Mouse (Mus musculus): ENCODE data around the gene Isyna1.

Isyna1 gene

DNA sequence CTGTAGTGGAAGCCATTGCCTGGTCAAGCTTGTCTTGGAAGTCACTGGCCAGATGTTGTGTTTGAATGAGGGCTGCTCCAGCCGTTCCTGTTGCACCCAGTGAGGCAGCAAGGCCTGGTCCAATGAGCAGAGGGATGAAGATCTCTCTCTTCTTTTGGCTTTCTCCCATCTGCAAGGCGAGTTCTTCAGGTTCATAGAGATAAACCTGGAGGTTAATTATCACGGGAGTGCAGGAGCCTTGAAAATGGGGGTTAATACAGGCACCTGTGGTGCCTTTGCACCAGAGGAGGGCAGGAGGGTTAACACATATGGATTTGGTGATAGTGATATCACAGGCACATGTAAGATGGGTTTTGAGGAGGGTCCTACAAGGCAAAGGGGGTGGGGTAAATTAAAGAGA is 28.0 kb downstream of the Isyna1 start:
- in situ Hi-C loops (cut with MboI, MseI): no loop called here

DNA sequence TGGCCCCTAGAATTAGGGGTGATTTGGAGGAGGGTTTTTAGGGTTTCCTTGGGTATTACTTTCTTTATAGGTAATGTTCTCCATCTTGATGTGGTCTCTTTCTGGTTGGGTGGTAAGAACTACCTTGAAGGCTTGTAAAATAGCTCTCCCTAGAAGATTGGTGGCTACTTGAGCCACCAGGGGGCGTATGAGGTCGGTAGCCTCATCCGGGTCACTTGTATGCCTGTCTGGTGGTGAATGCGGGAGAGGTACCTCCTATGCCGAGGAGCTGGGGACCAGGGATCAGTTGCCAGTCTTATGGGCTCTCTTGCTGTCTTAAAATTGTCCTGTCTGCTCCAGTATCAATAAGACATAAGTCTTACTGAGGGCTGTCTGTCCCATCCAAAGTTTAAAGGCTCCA is 30.9 kb downstream of the Isyna1 start:
- in situ Hi-C loops (cut with MboI, MseI): no loop called here

DNA sequence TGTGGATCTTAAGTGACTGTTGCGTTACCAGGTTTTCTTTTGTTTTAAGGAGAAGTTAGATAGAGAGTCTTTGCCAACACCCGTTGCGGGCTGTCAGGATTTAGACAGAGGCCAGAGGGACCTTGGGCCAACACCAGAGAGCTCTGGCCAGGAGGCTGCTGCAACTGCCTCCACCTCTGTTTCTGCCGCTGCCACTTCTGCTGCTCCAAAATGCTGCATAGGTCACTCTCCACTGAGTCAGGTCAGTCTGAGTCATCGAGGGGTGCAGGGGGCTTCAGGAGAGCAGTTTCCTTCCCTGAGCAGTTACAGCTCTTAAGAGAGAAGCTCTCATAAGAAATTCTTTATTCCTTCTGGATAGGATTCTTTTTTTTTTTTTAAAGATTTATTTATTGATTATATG is 32.9 kb downstream of the Isyna1 start:
- in situ Hi-C loops (cut with MboI, MseI): no loop called here

DNA sequence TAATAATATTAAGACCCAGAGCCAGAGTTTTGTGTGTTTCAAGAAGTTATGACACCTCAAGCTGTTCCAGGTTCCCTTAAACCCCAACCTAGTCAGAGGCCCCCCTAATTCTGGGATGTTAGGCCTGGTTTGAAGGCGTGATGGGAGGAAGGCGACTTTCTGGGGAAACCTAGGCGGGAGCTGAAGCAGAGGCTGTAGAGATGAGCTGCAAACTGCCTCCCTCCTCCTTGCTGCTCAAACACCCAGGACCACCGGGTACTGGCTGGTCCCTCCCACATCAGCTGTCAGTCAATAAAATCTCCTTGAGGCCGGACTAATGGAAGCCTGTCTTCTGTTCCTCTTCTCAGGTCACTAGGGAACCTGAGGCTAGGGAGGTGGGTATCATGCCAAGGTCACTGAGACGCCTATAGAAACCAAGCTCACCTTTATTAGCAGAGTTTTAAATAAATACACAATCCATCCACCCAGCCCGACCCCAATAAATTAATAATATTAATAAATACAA is 34.9 kb downstream of the Isyna1 start:
- in situ Hi-C loops (cut with MboI, MseI): no loop called here

DNA sequence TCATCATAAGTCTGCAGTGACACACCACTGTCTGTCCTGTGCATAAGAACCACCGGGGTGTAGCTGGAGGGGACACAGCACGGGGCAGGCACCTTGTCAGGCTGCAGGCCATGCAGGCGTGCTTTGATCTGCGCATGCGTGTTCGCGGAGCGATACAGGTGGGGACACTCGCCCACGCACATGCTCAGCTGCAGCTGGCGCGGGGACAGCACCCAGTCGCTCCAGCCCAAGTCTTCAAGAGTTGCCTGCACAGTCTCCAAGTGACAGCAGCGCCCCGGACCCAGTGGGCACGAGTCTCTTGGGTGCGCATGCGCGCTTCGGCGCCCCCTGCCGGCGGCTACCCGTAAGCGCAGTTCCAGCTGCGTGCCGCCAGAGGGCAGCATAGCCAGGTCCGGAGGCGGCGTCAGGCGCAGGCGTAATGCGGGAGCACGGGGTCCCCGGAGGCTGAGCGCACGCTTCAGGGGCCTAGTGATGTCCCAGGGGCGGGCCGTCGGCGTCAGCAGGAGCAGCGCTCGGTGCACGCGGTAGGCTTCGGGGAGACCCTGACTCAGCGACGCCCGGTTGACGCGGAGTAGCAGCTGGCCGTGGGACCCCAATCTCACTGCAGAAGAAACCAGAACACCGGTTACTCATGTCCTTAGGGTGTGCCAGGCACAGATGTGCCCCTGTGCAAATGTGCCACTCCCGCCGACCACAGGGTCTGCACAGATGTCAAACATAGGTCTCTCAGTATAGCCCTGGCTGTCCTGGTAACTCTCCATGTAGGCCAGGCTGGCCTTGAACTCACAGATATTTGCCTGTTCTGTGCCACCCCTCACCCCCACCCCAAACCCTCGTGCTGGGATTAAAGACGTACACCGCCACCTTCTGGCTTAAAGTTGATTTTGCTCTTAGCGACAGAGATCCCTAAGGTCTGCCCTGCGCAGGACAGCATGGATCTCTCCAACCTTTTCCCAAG is 35.7 kb downstream of the Isyna1 start:
- in situ Hi-C loops (cut with MboI, MseI): no loop called here

DNA sequence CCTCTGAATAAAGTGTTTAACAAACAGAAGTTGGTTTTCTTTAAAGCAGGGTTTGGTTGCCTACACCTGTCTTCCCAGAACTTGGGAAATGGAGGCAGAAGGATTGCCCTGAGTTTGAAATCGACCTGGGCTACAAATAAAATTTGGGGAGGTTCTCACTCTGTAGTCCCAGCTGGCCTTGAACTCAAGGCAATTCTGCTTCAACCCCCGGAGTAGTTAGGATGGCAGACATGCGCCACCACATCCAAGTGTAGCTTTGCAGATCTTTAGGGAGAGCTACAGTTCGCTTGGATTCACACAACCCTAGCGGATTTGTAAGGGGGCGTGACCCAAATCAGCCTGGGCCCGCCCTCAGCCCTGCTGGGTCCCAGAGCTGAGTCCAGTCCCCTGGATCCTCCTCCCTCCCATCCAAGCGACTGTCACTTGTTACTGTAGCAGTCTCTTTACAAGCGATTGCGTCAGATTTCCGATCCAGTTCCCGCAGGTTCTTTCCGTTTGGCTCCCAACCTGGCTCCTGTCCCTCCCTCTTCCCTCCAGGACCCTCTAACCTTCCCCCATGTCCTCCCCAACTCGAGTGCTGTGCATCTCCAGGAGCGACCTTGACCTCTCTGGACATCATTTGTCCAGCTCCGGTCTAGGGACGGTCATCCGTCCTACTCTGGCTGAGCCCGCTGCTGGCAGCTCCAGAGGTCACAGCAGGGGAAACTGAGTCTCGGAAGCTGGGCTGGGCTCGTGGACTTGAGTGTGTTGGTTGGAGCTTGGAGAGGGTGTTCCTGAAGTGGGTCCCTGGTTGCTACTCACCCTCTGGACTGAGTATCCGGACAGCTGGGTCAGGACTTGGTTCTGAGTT is 36.6 kb downstream of the Isyna1 start:
- in situ Hi-C loops (cut with MboI, MseI): no loop called here

DNA sequence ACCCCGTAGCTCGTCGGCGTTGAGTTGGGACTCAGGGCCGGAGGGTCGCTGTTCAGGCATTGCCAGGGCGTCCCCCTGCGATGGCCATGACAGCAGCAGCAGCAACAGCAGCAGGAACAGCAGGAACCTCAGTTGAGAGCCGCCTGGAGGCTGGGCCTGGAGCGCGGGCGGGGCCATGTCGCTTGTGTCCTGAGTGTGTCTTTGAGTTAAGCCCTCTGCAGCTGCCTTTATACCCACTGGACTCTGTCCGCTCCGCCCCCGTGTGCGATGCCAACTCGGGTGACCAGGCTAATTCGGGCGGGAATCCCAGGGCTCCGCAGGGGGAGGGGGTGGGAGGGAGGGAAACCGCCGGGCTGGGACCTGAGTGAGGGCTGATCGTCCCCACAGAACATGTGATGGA is 37.3 kb downstream of the Isyna1 start:
- in situ Hi-C loops (cut with MboI, MseI): no loop called here

DNA sequence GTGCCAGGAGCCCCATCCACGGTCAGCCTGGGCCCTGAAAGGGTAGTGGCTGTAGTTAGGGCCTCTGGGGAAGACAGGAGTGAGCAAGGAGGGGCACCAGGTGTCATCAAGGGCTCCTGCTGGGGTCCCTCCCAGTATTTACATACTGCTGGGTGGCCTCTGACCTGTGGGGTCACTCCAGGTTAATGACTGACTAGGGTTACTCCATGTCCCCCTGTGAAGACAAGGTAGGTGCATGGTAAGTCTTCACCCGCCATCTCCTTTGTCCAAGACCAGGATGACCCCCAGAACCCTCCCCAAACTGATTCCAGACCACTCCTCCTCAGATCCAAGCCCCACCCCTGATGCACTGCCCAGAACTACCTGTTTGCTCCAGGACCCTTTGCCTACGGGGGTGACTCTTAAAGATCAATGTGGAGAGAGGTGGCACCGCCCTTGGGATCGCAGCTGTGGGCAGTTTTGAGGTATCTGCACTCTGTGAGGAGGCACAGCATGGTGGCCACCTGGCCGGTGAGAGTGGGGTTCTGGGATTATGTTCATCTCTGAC is 38.2 kb downstream of the Isyna1 start, which contains the start of gene Gdf15:
TSS of gene Gdf15 (minus strand) at position 111 of the 547 bp plus-strand sequence.
- in situ Hi-C loops (cut with MboI, MseI): no loop called here

DNA sequence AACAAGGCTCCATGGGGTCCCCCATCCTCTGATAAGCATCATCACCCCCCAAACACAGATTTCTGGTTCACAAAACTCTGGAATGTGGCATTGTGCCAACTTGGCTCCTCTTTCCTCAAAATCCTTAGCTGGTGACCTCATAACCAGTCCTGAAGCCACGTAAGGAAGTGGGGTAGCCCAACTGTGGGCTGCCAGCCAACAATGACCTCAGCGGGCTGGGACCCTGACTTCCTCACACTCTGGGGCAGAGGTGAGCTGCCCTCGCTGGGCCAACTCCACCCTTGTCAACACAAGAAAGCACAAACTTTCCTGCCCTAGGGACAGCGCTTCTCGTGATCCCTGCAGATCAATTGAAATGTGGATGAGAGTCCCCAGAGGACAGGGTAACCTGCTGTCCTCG is 39.9 kb downstream of the Isyna1 start:
- in situ Hi-C loops (cut with MboI, MseI): no loop called here

DNA sequence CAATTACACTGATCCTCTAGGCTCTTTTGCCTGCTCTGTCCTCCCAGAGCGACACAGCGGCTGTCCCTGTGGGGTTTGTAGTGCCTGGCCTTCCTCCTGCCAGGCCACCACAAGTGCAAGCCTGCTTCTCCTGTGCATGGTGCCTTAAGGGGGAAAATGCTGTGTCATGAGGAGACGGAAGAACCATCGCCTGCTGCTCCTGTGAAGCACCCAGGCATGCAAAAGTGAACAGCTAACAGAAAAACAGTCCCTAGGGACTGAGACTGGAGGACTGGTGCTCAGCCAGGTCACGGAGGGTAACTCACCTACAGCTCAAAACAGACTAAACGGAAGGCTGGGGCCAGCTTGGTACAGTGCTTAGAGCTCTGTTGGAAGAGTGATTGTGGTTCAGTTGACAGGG is 41.4 kb downstream of the Isyna1 start:
- in situ Hi-C loops (cut with MboI, MseI): no loop called here

DNA sequence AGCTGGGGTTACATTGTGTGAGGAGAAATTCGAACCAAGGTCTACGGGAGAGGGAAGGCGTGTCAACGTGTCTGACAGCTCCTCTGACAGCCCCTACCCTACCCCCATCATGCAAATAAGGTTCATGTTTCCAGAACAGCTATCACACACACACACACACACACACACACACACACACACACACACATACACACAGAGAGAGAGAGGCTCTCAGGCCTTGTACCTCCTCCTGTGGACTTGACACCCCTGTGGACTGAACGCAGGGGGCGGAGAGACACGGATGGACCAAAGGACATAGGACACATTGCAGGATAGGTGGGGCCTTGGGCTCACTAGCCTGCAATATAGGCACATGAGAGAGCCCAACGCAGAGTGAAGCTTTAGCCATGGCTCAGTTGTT is 42.7 kb downstream of the Isyna1 start:
- in situ Hi-C loops (cut with MboI, MseI): no loop called here

DNA sequence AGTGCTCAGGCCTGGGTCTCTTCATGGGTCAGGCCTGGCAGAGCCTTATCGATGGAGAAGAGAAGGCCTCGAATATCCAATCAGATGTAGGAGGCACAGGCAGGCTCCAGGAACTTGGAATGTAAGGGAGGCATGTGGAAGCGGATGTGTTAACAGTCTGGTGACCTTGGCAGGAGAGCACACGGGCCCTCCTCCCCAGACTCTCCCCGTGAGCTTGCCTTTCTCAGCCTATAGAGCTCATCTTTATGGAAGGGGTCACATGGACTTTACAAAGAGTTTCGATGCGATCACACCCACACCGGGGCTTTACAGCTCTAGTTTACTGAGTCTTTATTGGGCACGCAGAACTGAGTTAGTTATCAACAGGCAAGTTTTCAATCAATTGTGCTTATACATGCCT is 44.6 kb downstream of the Isyna1 start:
- in situ Hi-C loops (cut with MboI, MseI): no loop called here

DNA sequence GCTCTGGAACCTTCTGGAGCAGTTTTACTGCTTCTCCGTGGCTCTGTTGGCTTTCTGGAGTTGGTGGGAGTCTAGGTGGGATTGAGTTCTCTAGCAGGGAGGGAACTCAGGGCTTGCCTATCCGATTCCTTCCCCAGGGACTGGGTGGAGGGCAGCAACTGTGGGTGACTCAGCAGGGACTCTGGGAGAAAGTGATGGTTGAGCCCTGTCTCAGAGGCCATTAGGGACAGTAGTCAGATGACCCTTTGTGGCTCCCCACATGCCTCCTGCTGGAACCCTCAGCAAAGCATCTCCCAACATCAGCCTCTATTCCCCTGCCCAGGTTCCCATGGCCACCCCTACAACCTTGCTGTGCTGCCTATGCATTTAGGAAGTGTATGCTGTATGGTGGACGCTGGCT is 48.8 kb downstream of the Isyna1 start:
- in situ Hi-C loops (cut with MboI, MseI): no loop called here

DNA sequence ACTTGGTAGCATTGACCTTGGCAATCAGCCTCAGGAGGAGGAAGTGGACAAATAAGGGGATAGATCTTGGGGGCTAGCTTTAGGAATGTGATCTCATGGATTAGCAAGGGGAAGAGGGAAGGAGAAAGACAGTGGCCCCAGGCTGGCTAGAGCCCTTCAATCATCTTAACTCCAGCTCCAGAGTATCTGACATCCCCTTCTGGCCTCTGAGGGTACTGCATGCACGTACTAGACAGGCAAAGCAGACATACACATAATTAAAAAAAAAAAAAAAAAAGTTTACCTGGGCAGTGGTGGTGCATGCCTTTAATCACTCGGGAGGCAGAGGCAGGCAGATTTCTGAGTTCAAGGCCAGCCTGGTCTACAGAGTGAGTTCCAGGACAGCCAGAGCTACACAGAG is 49.9 kb downstream of the Isyna1 start:
- in situ Hi-C loops (cut with MboI, MseI): no loop called here

DNA sequence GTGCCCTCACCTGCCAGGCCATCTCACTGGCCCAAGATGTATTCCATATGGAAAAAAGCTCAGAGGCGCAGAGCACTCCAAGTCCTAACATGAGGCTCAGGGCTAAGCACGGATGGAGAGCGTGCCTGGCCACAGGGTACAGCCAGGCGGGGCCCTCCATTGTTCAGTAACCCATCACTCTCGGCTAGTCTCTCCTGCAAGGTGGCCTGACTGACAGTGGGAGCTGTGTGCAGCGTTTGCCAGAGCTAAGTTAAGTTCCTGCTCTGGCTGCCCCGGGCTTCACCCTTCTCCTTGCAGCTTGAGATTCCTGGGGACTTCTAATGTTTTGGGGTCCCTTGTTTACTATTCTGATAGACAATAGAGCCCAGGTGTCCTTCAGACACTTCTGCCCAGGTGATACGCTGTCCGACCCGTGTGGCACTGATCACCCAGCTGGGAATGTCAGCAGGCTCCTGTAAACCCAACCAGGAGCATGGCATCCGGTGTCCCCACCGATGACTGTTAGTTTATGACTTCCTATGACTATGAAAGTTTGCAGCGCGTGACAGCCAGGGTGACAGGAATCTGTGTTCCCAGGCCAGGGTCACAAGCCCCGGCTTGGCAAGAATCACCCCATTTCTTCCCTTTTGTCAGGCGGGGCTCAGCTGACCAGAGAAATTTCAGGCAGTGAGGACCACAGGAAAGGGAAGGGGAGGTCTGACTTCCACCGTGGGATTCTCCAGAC is 51.5 kb downstream of the Isyna1 start:
- in situ Hi-C loops (cut with MboI, MseI): no loop called here

DNA sequence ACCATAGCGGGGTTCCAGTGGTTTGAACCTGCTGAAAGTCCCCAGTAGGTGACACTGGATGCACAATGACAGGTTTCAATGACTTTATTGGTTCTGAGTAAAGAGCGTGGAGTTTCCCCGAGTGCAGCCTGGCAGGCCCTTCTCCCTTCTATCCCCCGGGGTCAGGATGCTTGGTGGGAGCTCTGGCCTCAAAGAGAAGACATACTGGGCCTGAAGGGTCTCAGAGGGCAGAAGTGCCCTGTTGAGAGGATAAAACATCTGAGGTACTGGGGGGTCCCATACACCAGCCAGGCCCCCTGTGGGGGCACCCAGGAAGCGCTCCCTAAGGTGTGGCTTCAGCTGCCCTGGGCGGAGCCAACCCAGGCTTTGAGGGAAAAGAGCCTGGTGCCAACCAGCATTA is 52.2 kb downstream of the Isyna1 start:
- in situ Hi-C loops (cut with MboI, MseI): no loop called here

DNA sequence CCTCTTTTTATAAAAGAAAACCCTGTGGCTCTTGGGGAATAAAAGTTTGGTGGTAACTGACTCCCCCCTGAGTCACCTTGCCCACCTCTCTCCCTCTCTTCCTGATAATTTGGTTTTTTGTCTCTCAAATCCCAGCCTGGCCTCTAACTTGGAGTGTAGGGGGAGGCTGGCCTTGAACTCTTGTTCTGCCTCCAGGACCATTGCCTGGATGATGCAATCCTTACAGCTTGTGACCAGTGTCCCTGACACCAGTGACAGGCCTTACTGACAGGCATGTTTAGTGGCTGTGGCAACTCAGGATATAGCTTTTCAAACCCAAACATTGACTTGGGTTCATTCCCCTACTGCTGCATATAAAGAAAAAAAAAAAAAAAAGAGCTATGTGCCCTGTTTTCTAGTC is 52.6 kb downstream of the Isyna1 start:
- in situ Hi-C loops (cut with MboI, MseI): no loop called here
